Mouse (Mus musculus) ES-E14 (cell line): ENCODE results near the gene Ciart.

Source experiments
- MAFK ChIP-seq: IDR thresholded peaks from 2 replicates; pipeline ENCODE4 v1.6.1; 2014; ENCODE audit warnings: mild to moderate bottlenecking, low read depth, low read length, inconsistent platforms; ENCODE audit not compliant: insufficient read depth
- ZNF384 ChIP-seq: IDR thresholded peaks from 2 replicates; pipeline ENCODE4 v1.6.1; 2012; ENCODE audit warnings: low read depth, low read length, inconsistent platforms

DNA sequence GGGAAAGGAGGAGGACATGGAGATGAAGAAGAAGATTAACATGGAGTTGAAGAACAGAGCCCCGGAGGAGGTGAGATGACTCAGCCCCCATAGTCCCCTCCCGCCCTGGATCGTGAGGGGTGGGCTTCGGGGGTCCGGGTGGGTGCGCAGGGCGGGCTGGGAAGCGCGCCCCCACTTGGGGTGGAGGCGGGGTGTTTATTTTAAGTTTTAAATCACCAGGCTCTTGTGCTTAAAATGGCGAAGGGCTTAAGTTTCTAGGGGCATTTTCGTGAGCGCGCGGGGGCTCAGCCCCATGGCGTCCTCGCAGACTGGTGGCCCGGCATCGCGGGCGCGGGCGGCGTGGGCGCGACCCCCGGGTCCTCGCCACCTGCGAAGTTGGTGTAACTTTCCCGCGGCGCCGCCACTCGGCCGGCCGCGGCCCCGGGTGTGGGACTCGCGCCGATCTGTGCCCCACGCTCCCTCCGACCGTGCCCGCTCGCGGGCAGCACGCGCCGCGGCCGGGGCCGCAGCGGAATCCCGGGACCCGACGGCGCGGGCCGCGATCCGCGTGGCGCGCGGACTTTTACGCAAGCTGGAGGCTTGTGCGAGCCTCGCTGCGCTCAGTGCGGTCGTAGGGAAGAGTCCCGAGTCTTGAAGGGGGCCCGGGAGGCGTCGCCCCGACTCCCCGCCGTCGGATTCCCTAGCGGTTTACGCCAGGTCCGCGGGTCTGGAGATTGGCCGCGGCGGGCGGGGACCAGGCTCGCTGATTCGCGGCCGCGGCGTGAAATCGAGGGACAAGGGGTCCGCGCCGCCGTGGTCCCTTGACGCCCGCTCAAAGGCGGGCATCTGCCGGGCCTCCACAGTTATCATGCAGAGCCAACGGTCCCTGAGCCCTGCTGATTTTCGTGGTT is 47.8 kb upstream of the Ciart start:
- TF ChIP-seq MAFK (no peak), ZNF384 (no peak)
